Mouse (Mus musculus) layer of hippocampus, postnatal 10 days (tissue): Measurements from ENCODE around the gene Galr3. TPM values are rescaled to one million over a fixed set of nuclear protein-coding genes. Genes with fewer than 3 reads are reported as not detected.
"Not testable (repeated sequence)": the region's sequence is repeated elsewhere in the genome, so short reads cannot be mapped to it uniquely, and the experiment has no call there.

Experiments
- DNase-seq, 2 experiments: peaks; one replicate each; pipeline ENCODE4 v3.0.0; 2021; ENCODE audit warnings: low spot score in 2 of 2
- long read RNA-seq: library from polyadenylated mRNA; stranded (forward); transcript quantifications from one replicate; pipeline ENCODE4 v2.0.0, GENCODE M21; 2023
- total RNA-seq, 2 experiments: library from RNA; stranded (reverse); gene quantifications; 2 replicates each; pipeline ENCODE4 v1.2.3; 2021

Gene Galr3
- total RNA-seq: under 1 TPM; 0.33 to 0.48 TPM
- long read RNA-seq: 0 reads

GRCm38 (mm10) chr15:79041585-79041984 is at the start of gene Galr3:
TSS of gene Galr3 (plus strand) at chr15:79041885.
- no peak for DNase-seq

- DNase-seq: no peak
Observed at GRCm38 (mm10) chr15:78992235-78992634, 49.5 kb upstream of the Galr3 start.

- DNase-seq: no peak
Observed at GRCm38 (mm10) chr15:78992925-78993324, 48.8 kb upstream of the Galr3 start.

- DNase-seq: no peak
Observed at GRCm38 (mm10) chr15:78995916-78996315, 45.8 kb upstream of the Galr3 start.

- no peak for DNase-seq
Observed at GRCm38 (mm10) chr15:78996663-78997062, 45.0 kb upstream of the Galr3 start.

GRCm38 (mm10) chr15:78998348-78998747 is 43.3 kb upstream of the Galr3 start:
- no peak for DNase-seq

- DNase-seq: no peak
Observed at GRCm38 (mm10) chr15:78999586-78999985, 42.1 kb upstream of the Galr3 start.

GRCm38 (mm10) chr15:79000357-79000791 is 41.3 kb upstream of the Galr3 start:
- no peak for DNase-seq

GRCm38 (mm10) chr15:79001559-79001958 is 40.1 kb upstream of the Galr3 start:
- no peak for DNase-seq

GRCm38 (mm10) chr15:79002036-79002435 is 39.6 kb upstream of the Galr3 start:
- no peak for DNase-seq

GRCm38 (mm10) chr15:79003079-79003478 is 38.6 kb upstream of the Galr3 start:
- DNase-seq: no peak

- no peak for DNase-seq
Observed at GRCm38 (mm10) chr15:79005581-79005980, 36.1 kb upstream of the Galr3 start.

- peak; percentile 54 to 66 for DNase-seq
Observed at GRCm38 (mm10) chr15:79006638-79007037, 35.0 kb upstream of the Galr3 start.

GRCm38 (mm10) chr15:79007059-79007458 is 34.6 kb upstream of the Galr3 start:
- DNase-seq: no peak

- DNase-seq: not testable (repeated sequence)
Observed at GRCm38 (mm10) chr15:79007836-79008235, 33.8 kb upstream of the Galr3 start.

- no peak for DNase-seq
Observed at GRCm38 (mm10) chr15:79009734-79010133, 32.0 kb upstream of the Galr3 start.

GRCm38 (mm10) chr15:79011550-79011949 is 30.1 kb upstream of the Galr3 start:
- DNase-seq: no peak

GRCm38 (mm10) chr15:79013382-79013781 is 28.3 kb upstream of the Galr3 start:
- peak; percentile 33 to 38 for DNase-seq

- DNase-seq: no peak
Observed at GRCm38 (mm10) chr15:79018191-79018590, 23.5 kb upstream of the Galr3 start.

- DNase-seq: no peak
Observed at GRCm38 (mm10) chr15:79018886-79019285, 22.8 kb upstream of the Galr3 start.

GRCm38 (mm10) chr15:79022671-79023230 is 18.9 kb upstream of the Galr3 start:
- no peak for DNase-seq

- DNase-seq: no peak
Observed at GRCm38 (mm10) chr15:79023366-79023765, 18.3 kb upstream of the Galr3 start.

- DNase-seq: peak in 1 of 2 experiments; percentile 40
Observed at GRCm38 (mm10) chr15:79025687-79026308, 15.9 kb upstream of the Galr3 start.
